Mouse (Mus musculus): ENCODE measurements at regions not wholly inside any gene's neighbourhood (a gene's known extent, or its start where the extent isn't known, plus 50 kb on each side); places are given as distances from the start of the nearest gene placed in this dataset.

GRCm38 (mm10) chr4:81999093-81999492, 556.5 kb upstream of the Mpdz start:
- TF ChIP-seq POLR2A (IDR thresholded peaks at IDR 0.05; ENCODE audit: insufficient read depth, low read depth, low read length), result no peak
- no peak for TF ChIP-seq CTCF (IDR thresholded peaks at IDR 0.05; ENCODE audit: insufficient read depth, low read depth, low read length)

Measured in olfactory bulb, adult 2 months (tissue).